Mouse (Mus musculus): ENCODE measurements around the gene Tango2.
A peak's percentile ranks its signal among the peaks of the same experiment; 100 is the strongest.

Tango2 gene

DNA sequence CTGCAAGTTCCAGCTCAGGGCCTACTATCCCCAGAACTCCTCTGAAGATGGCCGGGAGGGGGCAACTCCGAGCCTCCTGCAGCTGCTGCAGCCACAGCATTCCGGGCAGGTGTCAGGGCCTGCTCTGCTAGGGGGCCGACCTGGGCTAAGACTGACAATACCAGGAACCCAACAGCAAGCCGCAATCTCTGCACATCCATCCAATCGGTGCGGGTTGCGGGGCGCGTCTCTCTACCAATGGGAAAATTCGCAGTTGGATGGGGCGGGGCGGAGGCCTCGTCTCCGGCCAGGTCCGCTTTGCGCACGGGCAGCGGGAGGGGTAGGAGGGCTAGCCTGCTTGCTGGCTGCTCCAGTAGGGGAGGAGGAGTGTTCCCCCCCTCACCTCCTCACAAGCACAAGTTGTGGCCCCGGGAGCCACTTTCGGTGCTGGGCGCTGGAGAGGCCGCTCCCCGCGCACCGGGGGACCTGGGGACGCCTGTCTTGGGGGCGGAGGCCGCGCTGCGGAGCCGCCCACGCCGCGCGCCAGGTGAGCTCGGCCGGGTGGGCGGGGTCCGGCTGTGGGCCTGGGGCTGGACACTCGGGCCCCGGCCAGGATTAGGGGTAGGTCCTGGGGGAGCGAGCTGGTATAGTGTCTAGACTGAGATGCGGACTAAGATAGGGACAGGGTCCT lies at the start of gene Tango2, which contains the start of gene Arvcf:
TSS of gene Tango2 (minus strand) at position 173 of the 670 bp plus-strand sequence.
TSS of gene Arvcf (plus strand) at position 252 of the 670 bp plus-strand sequence.
- peak; percentile 97 for DNase-seq

GRCm38 (mm10) chr16:18396791-18397621 lies 49.1 kb upstream of the Tango2 start:
- peak; percentile 56 for DNase-seq

- peak; percentile 91 for DNase-seq
These were observed 48.3 kb upstream of the Tango2 start for GRCm38 (mm10) chr16:18396201-18396600.

- peak; percentile 71 for DNase-seq
These were observed 47.7 kb upstream of the Tango2 start for GRCm38 (mm10) chr16:18395620-18396036.

DNA sequence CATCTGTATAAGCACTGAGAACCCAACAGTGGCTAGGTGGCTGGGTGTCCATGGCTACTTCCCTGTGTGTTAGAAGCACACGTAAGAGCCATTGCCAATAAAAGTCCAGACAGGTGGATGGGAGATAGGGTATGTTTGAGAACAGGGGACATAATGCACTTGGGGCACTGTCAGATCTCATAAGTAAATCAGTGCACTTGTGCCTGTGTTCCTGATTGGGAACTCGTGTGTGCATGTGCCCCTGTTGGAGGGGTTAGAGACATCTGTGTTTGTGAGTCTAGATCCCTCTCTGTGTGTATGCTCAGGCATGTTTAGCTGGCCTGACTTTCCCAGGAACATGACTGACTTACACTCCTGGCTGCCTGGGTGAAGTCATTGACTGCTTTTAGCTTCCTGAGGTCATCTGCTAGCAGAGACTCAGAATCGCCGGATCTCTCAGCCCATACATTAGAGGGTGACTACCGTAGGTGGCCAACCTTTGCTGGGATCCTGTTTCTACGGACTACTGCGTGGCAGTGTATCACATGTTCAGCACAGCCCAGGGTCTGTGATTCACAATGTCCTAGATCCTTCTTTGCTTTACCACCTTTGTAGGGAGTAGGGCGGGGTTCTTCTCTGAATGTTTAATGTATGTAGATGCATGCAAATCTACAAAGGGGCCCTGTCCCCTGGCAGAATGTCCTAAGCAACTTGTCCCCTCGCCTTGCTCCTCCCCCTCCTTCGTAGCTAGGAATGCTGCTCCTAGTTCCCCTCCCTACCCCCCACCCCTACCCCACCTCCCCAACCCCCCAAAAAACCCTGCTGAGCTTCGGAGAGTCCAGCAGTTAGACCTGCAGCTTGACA lies 47.1 kb upstream of the Tango2 start:
- DNase-seq: peak; percentile 51

- DNase-seq: peak; percentile 44
These were observed 46.2 kb upstream of the Tango2 start for GRCm38 (mm10) chr16:18394056-18394455.

GRCm38 (mm10) chr16:18393595-18393994 lies 45.7 kb upstream of the Tango2 start:
- peak; percentile 49 for DNase-seq

GRCm38 (mm10) chr16:18392469-18393426 lies 44.8 kb upstream of the Tango2 start:
- DNase-seq: peak; percentile 87

DNA sequence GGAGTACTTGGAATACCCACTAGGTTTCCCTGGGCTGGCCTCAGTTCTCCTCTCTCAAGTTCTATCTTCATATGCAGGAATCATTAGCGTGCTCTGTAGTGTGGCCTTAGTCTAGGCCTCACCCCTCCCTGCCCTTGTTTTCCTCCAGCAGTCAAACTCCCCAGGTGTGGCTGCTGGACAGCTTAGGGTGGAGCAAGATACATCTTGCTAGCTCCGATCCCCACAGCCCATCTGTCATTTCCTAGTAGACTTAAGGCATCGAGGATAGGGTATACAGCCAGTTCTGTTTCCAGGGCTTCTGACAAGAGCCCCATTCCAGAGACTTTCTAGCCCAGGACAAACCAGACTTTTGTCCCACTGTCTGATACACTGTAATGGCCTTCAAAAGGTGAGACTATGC lies 43.8 kb upstream of the Tango2 start:
- DNase-seq: peak; percentile 34

GRCm38 (mm10) chr16:18391127-18391526 lies 43.2 kb upstream of the Tango2 start:
- no peak for DNase-seq

GRCm38 (mm10) chr16:18390399-18390798 lies 42.5 kb upstream of the Tango2 start:
- DNase-seq: no peak

DNA sequence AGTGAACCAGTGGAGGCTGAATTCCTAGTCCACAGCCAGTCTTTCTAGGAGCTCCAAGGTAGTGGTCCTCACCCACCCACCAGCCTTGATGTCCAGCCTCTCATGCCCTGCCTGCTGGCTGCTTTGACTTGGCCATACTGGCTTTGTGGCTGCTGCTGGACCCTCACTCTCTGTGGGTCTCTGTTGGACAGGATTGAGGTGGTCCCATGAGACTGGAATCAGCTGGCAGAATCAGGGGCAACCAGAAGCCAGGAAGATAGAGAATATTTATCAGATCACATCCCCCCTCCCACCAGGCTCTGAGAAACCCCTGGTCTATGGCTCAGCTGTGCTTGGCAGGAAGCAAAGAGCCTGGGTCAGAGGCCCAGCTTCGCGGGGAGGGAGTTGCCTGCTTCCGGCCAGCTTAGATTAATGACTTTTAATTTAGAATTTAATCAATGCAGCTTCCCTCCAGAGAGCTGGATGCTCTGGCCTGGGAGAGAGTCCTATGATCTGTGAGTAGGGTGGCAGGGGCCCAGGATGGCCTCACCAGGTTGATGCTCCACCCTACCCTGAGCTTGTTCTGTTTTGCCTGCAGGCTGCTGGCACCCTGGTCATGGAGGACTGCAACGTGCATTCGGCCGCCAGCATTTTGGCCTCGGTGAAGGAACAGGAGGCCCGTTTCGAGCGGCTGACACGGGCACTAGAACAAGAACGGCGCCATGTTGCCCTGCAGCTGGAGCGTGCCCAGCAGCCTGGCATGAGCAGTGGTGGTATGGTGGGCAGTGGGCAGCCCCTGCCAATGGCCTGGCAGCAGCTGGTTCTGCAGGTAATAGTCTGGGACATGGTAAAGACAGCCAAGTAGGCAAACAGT lies 40.9 kb upstream of the Tango2 start:
- peak; percentile 44 for DNase-seq

GRCm38 (mm10) chr16:18387704-18388582 lies 40.0 kb upstream of the Tango2 start:
- no peak for DNase-seq

- DNase-seq: peak; percentile 26
These were observed 39.1 kb upstream of the Tango2 start for GRCm38 (mm10) chr16:18386972-18387371.

DNA sequence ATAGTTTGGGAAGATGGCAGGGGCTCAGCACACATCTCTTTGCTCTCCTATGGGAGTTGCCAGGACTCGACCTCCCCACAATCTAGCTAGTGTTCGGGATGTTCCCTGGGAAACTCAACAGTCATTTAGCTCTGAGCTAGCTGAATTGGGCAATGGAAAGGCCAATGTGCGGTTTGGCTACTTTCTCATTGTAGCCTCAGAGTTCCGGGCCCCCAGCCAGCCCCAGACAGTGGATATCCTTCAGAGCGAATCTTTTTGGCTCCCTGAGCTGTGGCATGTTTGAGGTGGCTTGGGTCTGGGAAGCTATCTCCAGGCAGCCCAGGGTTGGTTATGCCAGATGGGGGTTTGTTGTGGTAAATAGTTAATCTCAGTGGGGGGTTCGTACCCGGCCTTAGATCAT lies 38.5 kb upstream of the Tango2 start:
- DNase-seq: peak; percentile 47

DNA sequence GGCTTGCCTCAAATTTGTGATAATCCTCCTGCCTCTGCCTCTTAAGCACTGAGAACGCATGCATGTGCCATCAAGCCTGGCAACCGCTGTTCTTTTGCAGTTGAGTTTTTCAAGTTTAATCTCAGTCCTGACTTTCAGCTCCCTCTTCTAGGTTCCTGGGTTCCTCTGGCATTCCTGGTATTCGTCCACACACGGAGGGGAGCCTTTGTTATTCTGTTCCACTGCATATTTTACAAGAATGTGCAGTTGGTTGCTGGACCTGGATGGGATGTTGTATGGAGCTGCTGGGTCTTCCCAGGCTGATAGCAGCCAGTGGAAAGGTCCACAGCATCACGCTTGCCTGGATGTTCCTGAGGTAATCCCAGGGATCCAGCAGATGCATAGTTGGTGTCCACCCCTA lies 37.5 kb upstream of the Tango2 start:
- DNase-seq: no peak

- DNase-seq: peak; percentile 12
These were observed 36.8 kb upstream of the Tango2 start for GRCm38 (mm10) chr16:18384659-18385058.

DNA sequence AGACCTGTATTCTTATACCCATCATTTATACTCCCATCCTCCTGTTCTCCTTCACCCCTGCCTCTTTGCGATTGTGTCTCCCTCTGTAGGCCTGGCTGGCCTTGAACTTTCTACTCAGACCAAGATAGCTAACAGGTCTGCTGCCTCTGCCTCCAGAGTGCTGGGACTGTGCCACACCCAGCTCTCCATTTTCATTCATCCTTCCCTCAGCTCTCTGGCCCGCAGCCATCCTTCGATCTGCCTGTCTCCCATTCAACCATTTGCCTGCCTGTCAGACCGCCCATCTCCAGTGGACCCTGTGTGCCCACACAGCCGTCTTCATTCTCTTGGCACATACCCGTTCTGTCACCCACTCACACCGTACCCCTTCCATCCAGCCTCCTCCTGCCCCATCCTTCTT lies 36.3 kb upstream of the Tango2 start:
- DNase-seq: peak; percentile 34

- no peak for DNase-seq
These were observed 35.9 kb upstream of the Tango2 start for GRCm38 (mm10) chr16:18383756-18384155.
